Mouse (Mus musculus) v-Abl transformed pro-B cells (cell line): Measurements from ENCODE around the gene Gm26661.

ENCODE experiments used
- in situ Hi-C, 2 experiments: fragments of 400-800 bp; cut with MboI; formaldehyde crosslinking; loops; one replicate each; pipeline ENCODE4 v1.15.1; 2025; ENCODE audit not compliant: unreplicated experiment in 2 of 2

The Gm26661 gene

DNA sequence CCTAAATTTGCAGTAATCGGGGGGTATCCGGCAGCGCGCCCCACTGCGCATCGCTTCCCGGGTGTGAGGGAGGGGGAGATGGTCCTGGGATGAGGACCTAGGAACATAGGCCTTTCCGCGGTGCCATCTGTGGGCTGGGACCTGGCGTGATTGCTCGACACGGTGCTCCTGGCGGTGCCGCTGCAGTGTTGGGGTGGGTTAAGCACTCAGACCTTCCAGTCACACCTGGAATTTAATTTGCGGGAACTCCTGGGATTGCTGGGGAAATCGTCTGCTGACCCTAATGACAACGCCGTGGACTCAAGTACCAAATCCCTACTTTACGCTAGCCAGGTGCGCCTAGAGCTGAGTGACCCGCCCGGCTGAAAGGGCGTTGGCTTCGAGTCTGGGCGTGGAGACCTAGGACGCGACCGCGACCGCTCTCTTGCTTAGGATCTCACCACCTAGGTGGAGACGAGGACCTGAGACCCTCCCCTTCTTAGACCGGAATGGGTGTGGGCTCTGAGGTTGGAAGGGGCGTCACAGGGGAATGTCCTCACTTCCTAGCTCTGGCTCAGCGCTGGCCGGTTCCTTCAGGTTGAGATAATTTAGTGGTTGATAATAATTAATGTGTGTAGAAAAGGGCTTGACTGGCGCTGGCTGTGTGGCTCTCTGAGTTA lies 27.2 kb downstream of the Gm26661 start:
- in situ Hi-C loops: no loop called here

DNA sequence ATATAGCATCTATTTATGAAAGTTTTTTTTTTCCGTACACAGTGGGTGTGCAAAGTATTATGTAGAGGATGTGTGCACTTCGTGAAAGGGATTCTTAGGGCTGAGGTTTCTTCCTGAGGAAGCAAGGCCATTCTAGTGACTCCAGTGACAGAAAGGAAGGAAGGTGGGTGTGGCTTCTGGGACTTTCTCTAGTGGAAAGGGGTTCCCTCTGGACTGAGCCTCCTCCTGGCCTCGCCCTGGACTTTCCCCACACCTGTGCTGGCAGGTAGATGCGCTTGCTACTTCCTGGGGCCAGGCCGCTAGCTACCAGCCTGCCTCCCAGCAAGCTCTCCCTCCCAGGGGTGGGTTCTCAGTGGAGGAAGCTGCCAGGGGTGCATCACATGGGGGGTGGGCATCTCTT lies 28.1 kb downstream of the Gm26661 start:
- in situ Hi-C loops: no loop called here

DNA sequence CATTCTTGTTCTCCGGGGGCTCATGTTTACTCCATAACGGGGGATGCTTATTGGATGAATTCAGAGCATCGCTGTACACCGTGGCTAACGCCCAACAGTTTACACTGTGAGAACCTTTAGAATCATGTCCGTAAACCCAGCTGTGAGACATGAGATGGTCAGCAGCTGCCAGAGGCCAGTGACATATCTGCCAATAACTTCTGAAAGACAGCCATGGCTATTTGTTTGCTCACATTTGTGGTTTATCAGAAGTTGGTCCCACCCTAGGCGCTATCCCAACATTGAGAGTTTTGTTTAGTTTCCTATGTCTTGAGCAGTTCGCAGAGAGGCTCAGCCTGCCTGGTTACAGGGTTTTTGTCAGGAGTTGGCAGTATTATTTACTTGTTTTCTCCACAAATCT lies 30.0 kb downstream of the Gm26661 start:
- in situ Hi-C loops: no loop called here

DNA sequence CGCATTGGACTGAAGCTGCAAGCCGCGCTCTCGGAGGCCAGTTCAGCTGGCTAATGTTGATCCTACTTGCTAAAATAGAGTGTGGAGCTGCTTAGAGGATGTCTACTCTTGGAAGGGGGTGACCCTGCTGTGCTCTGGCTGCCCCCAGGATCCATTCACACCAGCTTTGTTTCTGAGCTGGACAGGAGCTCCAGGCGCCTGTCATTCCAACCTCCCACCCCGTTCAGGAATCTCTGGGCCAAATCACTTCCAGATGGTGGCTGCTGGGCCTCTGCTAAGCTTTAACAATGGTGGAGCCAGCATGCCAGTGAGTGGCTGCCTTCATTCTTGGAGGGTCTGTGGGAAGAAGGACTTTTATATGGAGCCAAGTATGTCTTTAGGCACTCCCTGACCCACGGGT lies 31.3 kb downstream of the Gm26661 start:
- in situ Hi-C loops: no loop called here

DNA sequence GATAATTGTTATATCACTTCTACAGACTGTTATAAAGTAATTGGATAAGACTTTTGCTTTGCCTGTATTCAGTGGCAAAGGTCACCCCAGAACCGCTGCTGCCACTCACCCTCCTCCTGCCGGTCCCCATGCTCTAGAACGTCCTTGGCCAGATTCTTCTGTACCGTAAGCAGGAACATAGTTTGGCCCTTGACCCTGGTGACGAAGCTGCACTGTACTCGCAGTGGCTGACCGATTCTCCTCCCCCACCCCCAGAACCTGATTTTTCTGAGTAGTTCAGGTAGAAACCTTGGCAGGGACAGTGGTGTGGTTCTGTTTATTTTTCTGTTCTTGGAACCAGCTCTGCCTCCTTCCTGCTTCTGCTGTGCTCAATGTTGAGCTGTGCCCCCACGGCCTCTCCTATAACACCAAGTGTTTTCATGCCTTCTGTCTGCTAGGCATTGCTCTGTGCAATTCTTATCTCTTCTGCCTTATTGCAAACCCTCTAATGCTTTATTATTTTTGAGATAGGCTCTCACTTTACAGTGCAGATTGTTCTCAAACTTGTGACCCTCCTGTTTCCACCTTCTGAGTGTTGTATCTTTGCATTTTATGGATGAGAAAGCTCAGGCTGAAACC lies 33.4 kb downstream of the Gm26661 start:
- in situ Hi-C loops: no loop called here

DNA sequence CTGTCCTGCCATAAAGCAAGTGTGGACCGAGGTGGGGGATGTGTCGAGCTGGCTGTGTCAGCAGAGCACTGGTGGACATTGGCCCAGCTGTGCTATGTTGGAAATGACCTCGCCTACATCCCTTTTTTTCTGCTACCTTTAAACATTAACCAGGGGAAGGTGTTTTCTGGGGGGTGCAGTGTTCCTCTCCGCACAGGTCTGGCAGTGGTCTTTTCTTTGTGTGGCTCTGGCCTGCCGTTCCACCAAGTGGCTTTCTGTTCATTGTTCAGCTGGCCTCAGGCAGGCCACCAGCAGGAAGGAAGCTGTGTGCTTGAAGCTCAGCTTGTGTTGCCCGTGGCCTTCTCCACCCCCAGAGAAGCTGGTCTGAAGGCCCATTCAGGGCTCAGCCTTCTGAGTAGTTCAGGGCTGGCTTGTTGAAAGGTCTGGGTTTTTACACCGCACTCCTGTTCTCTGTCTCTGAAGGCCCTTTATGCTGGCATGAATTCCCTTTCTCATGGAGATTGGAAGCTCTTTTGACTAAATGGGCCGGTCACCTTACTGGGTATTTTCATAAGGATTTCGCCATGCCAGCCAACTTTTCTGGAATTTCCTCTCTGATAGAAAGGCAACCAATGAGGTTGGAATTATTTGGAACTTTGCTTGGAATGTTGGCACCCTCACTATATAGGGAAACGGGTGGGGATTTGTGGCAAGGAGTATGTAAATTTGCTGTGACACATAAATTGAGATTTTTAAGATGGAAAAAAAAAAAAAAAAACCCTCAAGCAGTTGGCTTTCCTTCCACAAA lies 35.0 kb downstream of the Gm26661 start:
- in situ Hi-C loops: no loop called here

DNA sequence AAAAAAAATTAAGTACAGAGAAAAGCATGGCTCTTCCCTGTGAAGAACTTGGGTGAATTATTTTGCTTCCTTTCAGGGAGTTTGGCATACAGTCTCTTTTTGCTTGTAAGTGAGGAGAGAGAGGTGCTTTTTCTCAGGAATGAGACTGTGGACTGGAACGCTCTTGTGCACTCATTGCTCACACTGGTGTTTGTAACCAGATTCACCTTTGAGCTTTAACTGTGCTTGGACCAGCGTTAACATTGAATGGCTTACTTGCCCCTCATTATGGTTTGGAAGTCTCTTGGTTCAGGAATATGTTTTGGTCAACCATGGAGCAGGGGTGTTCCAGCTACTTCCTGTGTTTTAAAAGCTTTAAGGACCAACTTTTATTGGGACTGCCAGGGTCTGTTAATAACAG lies 37.8 kb downstream of the Gm26661 start:
- in situ Hi-C loops: no loop called here

DNA sequence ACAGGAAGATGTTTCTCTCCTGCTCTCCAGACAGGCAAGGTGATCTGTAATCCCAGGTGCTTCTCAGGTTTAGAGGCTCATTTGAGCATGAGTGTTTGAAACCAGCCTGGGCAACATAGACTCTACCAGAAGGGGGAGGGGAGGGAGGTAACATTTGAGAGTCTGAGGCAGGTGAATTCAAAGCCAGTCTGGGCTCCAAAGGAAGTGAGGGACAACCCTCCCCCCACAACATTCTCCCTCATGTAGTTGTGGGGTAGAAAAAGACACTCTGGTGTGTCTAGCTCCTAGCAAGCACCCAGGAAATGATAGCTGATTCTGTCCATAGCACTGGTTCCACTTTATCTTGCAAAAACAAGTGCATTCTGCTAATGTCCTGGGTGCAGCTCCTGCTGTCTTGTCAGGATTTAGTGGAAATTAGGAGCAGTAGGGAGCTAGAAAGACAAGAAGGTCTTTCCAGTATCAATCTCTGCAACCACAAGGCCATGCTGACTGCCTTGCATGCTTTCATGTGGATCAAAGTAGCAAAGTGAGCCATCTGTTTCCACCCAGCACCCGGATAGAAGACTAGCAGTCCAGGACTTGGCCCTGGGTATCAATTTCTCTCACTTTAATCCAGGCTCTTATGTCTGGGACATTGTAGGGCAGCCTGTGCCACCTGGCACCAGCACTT lies 40.5 kb downstream of the Gm26661 start:
- in situ Hi-C loops: no loop called here

DNA sequence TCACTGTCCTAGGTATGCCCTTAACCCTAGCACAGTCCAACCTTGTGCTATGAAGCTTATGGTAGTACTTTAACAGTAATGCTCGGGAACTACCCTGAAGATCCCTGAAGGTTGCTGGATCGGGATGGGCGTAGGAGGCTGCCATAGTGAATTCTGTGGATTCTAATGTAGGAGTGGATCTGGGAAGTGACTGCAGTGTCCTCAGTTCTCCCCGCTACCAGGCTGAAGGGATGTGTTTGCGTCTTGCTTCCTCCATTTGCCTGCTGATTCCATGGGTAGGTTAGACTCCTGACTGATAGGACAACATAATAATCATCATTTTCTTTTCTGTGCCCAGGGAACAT lies 41.0 kb downstream of the Gm26661 start:
- in situ Hi-C loops: no loop called here

DNA sequence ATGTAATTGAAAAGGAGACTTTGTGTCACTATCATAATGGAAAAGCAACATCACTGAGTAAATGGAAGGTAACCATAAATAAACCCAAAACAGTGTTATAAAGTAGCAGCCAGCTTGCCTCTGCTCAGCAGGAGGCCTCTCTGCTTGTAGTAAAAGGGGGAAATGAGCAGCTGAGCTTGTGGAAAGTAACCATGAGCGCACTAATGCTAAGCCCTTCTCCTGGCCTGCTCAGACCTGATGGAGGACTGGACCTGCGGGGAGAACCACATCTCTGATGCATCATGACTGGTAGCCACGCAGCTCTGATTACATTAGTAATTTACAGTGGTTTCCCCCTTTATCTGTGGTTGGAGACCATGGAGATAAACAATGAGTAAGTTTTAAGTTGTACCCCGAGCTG lies 42.1 kb downstream of the Gm26661 start:
- in situ Hi-C loops: no loop called here

DNA sequence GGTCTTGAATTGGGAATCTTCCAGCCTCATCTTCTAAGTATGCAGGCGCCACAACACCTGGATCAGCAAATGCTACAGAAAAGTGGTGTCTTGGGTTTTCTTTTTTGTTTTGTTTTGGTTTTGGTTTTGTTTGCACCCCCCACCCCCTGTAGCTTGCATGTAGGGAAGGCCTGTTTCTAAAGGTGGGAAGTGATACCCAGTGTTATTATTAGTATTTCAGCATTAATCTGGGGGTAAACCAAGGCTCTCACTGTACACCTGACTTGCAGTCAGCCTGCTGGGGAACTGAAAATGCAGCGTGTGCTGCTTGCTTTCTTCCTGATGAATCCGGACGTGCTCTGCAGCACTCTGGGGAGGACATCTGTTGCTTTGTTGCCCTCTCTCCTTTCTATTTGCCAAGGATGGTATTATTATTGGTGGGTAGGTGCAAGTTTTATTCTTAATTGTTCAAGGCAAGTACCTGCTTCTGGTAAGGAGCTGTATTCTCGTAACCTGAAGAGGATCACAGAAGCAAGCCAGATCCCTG lies 47.2 kb downstream of the Gm26661 start:
- in situ Hi-C loops: no loop called here

DNA sequence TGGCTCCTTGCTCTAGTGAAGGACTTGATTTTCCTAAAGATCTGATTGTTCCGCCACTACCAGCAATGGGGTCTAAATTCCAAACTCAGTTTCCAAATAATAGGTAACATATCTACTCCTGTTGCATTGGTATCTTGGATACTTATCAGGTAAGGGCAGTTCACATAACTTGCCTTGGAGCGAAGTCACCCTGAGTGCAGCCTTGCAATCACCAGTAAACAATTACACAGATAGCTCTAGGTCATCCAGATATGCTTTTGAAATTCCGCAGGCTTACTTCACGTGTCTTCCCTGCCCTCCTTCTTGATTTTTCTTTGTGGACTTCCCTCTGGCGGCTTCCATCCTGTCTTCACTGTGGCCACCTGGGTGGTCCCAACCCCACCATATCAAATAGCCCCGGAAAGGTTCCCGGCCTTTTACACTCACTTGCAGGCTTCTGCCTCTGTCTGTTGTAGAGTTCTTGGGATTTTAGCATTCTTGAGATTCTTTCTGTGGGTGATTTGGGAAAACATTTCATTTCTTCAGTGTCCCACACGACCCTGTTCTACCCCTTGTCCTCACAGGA lies 48.6 kb downstream of the Gm26661 start:
- in situ Hi-C loops: no loop called here
